Comparison of ENCODE assay signal across 7 mouse cellular contexts in genomic region chr8:84706610-84707266, GRCm38 (mm10). TPM values are rescaled to one million over a fixed set of nuclear protein-coding genes. Genes with fewer than 3 reads are reported as not detected.
A peak's percentile ranks its signal among the peaks of the same experiment; 100 is the strongest.
DNase-seq lines count a peak whose midpoint lies in the region; ATAC-seq lines count a peak whose summit lies in the region.

No protein-coding gene starts in this region.

- H3K4me2 ChIP-seq in forebrain, embryonic 14.5 days (ENCODE audit: low read length): peak overlapping the region; percentile 52
- H3K4me2 ChIP-seq in intestine, embryonic 16.5 days (ENCODE audit: low read depth, low read length): peak overlapping the region; percentile 50

- WGBS in forebrain, embryonic 14.5 days: 4% methylated on average over 44 of the region's 45 CpGs
- WGBS in intestine, embryonic 16.5 days: 13% methylated on average over 45 of the region's 45 CpGs

- no peaks in the 10 kb centered on the region for H3K9me3 ChIP-seq in forebrain, embryonic 14.5 days (replicated peaks; ENCODE audit: control insufficient read depth, low read length)
- H3K9me3 ChIP-seq in intestine, embryonic 16.5 days (ENCODE audit: control insufficient read depth, low read length): no peaks in the 10 kb centered on the region

- H3K9ac ChIP-seq in forebrain, embryonic 14.5 days (ENCODE audit: low read length): peak overlapping the region; percentile 75
- peak overlapping the region; percentile 40 for H3K9ac ChIP-seq in intestine, embryonic 16.5 days (ENCODE audit: low read depth, low read length)

- intact Hi-C loops in left cerebral cortex, postnatal 14 days (cut with DNase I): no loop called here

- H3K27ac ChIP-seq in forebrain, embryonic 14.5 days (ENCODE audit: low read depth, low read length): peak overlapping the region; percentile 96
- peak overlapping the region; percentile 35 for H3K27ac ChIP-seq in intestine, embryonic 16.5 days (ENCODE audit: low read length)

- H3K4me3 ChIP-seq in forebrain, embryonic 14.5 days (ENCODE audit: low read depth, low read length): peak overlapping the region; percentile 19
- H3K4me3 ChIP-seq in intestine, embryonic 16.5 days (ENCODE audit: low read length): peak overlapping the region; percentile 37

- no peak for ATAC-seq in forebrain, embryonic 14.5 days
- ATAC-seq in intestine, embryonic 16.5 days: no peak
- peak; percentile 2; the same call in 1 of the 2 replicates for ATAC-seq in megakaryocyte progenitor cell, adult 5-6 weeks (replicated peaks; ENCODE audit: poor library complexity)

- peaks cover 40% of the 10 kb centered on the region for H3K27me3 ChIP-seq in forebrain, embryonic 14.5 days (replicated peaks; ENCODE audit: control insufficient read depth, insufficient read depth, low read length)
- peaks cover 61% of the 10 kb centered on the region for H3K27me3 ChIP-seq in intestine, embryonic 16.5 days (replicated peaks; ENCODE audit: control insufficient read depth, insufficient read depth, low read length)

- DNase-seq in urinary bladder, adult 2 months (ENCODE audit: low spot score): peak; percentile 39
- DNase-seq in urinary bladder, postnatal 25 days (ENCODE audit: low spot score): no peak
- DNase-seq in forebrain, embryonic 14.5 days (ENCODE audit: low spot score): peak; percentile 36
- DNase-seq in yolk sac, embryonic 10.5 days (ENCODE audit: low spot score): peak; percentile 71
- no peak for DNase-seq in left cerebral cortex, postnatal 14 days (ENCODE audit: low spot score in 2 of 2)

- H3K36me3 ChIP-seq in forebrain, embryonic 14.5 days (ENCODE audit: control insufficient read depth, insufficient read depth, low read length): peaks cover 25% of the 10 kb centered on the region
- 0 out of 2 replicates have a peak, but pooled peaks cover 3% of the 10 kb centered on the region for H3K36me3 ChIP-seq in intestine, embryonic 16.5 days (ENCODE audit: control insufficient read depth, insufficient read depth, low read length)

- peaks cover 43% of the 10 kb centered on the region for H3K4me1 ChIP-seq in forebrain, embryonic 14.5 days (ENCODE audit: control insufficient read depth, insufficient read depth, low read length)
- H3K4me1 ChIP-seq in intestine, embryonic 16.5 days (ENCODE audit: control insufficient read depth, insufficient read depth, low read length): peaks cover 40% of the 10 kb centered on the region

RNA-seq across cellular contexts. Expression of gene Lyl1, which starts 5.5 kb away (rescaled TPM):
- polyA plus RNA-seq in urinary bladder, adult 2 months (2012; rRNA removed): 7.8 and 8.7 TPM in 2 replicates
- polyA plus RNA-seq in forebrain, embryonic 14.5 days (2014; fragmentation: Nextera tagmentation; extraction: Ambion mirVana): 2.9 and 3.8 TPM in 2 replicates
- polyA plus RNA-seq in intestine, embryonic 16.5 days (2015; fragmentation: Nextera tagmentation; extraction: Ambion mirVana): 4.9 and 5.0 TPM in 2 replicates
- 56.3 and 72.0 TPM in 2 replicates for total RNA-seq in megakaryocyte progenitor cell, adult 5-6 weeks (2015)
- total RNA-seq in megakaryocyte progenitor cell, adult 5-6 weeks (2017): 58.0 and 65.6 TPM in 2 replicates
- total RNA-seq in left cerebral cortex, postnatal 14 days (2021): 1 to 10 TPM; 2.7 to 4.3 TPM

RNA-seq across cellular contexts. Expression of gene G430095P16Rik, which starts 16.1 kb away (rescaled TPM):
- polyA plus RNA-seq in urinary bladder, adult 2 months (2012; rRNA removed): 1.0 and 1.2 TPM in 2 replicates
- polyA plus RNA-seq in forebrain, embryonic 14.5 days (2014; fragmentation: Nextera tagmentation; extraction: Ambion mirVana): 1.5 and 1.7 TPM in 2 replicates
- 2.0 and 2.6 TPM in 2 replicates for polyA plus RNA-seq in intestine, embryonic 16.5 days (2015; fragmentation: Nextera tagmentation; extraction: Ambion mirVana)
- total RNA-seq in megakaryocyte progenitor cell, adult 5-6 weeks (2015): 12.2 and 15.2 TPM in 2 replicates
- total RNA-seq in megakaryocyte progenitor cell, adult 5-6 weeks (2017): 3.7 and 8.5 TPM in 2 replicates
- total RNA-seq in left cerebral cortex, postnatal 14 days (2021): not detected

RNA-seq across cellular contexts. Expression of gene Nacc1, which starts 19.1 kb away (rescaled TPM):
- 39.5 and 49.4 TPM in 2 replicates for polyA plus RNA-seq in urinary bladder, adult 2 months (2012; rRNA removed)
- 17.0 and 17.6 TPM in 2 replicates for polyA plus RNA-seq in forebrain, embryonic 14.5 days (2014; fragmentation: Nextera tagmentation; extraction: Ambion mirVana)
- 11.0 and 14.8 TPM in 2 replicates for polyA plus RNA-seq in intestine, embryonic 16.5 days (2015; fragmentation: Nextera tagmentation; extraction: Ambion mirVana)
- total RNA-seq in megakaryocyte progenitor cell, adult 5-6 weeks (2015): 71.6 and 77.1 TPM in 2 replicates
- 50.9 and 53.5 TPM in 2 replicates for total RNA-seq in megakaryocyte progenitor cell, adult 5-6 weeks (2017)
- total RNA-seq in left cerebral cortex, postnatal 14 days (2021): 10 to 100 TPM; 90.2 to 91.9 TPM

RNA-seq across cellular contexts. Expression of gene Trmt1, which starts 20.6 kb away (rescaled TPM):
- 71.7 and 76.3 TPM in 2 replicates for polyA plus RNA-seq in urinary bladder, adult 2 months (2012; rRNA removed)
- 47.8 and 52.3 TPM in 2 replicates for polyA plus RNA-seq in forebrain, embryonic 14.5 days (2014; fragmentation: Nextera tagmentation; extraction: Ambion mirVana)
- 60.0 and 67.1 TPM in 2 replicates for polyA plus RNA-seq in intestine, embryonic 16.5 days (2015; fragmentation: Nextera tagmentation; extraction: Ambion mirVana)
- total RNA-seq in megakaryocyte progenitor cell, adult 5-6 weeks (2015): 56.0 and 64.4 TPM in 2 replicates
- 82.2 and 84.4 TPM in 2 replicates for total RNA-seq in megakaryocyte progenitor cell, adult 5-6 weeks (2017)
- total RNA-seq in left cerebral cortex, postnatal 14 days (2021): 10 to 100 TPM; 89.3 to 96.7 TPM

RNA-seq across cellular contexts. Expression of gene Ier2, which starts 44.1 kb away (rescaled TPM):
- 14.7 and 23.3 TPM in 2 replicates for polyA plus RNA-seq in urinary bladder, adult 2 months (2012; rRNA removed)
- 26.5 and 29.3 TPM in 2 replicates for polyA plus RNA-seq in forebrain, embryonic 14.5 days (2014; fragmentation: Nextera tagmentation; extraction: Ambion mirVana)
- polyA plus RNA-seq in intestine, embryonic 16.5 days (2015; fragmentation: Nextera tagmentation; extraction: Ambion mirVana): 77.7 and 78.7 TPM in 2 replicates
- total RNA-seq in megakaryocyte progenitor cell, adult 5-6 weeks (2015): 43.5 and 61.9 TPM in 2 replicates
- total RNA-seq in megakaryocyte progenitor cell, adult 5-6 weeks (2017): 34.4 and 49.8 TPM in 2 replicates
- 10 to 100 TPM; 12.6 to 14.8 TPM for total RNA-seq in left cerebral cortex, postnatal 14 days (2021)

Comparison
In these comparisons a context has a peak if more than half of its experiments do, and no peak if none do; other contexts are left out.
1. DNase-seq: peak in urinary bladder, adult 2 months (single experiment), forebrain, embryonic 14.5 days (single experiment) and yolk sac, embryonic 10.5 days (single experiment); none in urinary bladder, postnatal 25 days (single experiment) and left cerebral cortex, postnatal 14 days (0 of 2).